Mouse (Mus musculus): ENCODE data around the gene Fam222b. TPM values are rescaled to one million over a fixed set of nuclear protein-coding genes. Genes with fewer than 3 reads are reported as not detected.
"Not testable (repeated sequence)": the region's sequence is repeated elsewhere in the genome, so short reads cannot be mapped to it uniquely, and the experiment has no call there.

Fam222b gene
- polyA plus RNA-seq, 1 experiment from 2014 or later: 9.5 TPM

GRCm38 (mm10) chr11:78122815-78123214 lies 28.4 kb downstream of the Fam222b start:
- H3K9me3 ChIP-seq (replicated peaks; ENCODE audit: control insufficient read depth, low read length): no peaks in the 10 kb centered on the region
- no peak overlapping the region for H3K27ac ChIP-seq (ENCODE audit: low read length)
- no peak overlapping the region for H3K4me3 ChIP-seq (replicated peaks; ENCODE audit: low read length)
- no peak overlapping the region for H3K4me2 ChIP-seq (ENCODE audit: low read depth, low read length)
- H3K4me1 ChIP-seq (ENCODE audit: control insufficient read depth, insufficient read depth, low read length): no peaks in the 10 kb centered on the region; the same call in none of the 2 replicates
- H3K9ac ChIP-seq (ENCODE audit: low read length): no peak overlapping the region
- WGBS: 86% methylated on average over 4 of the region's 4 CpGs
- no peaks in the 10 kb centered on the region for H3K27me3 ChIP-seq (ENCODE audit: control insufficient read depth, insufficient read depth, low read length)
- H3K36me3 ChIP-seq (ENCODE audit: control insufficient read depth, insufficient read depth, low read length): no peaks in the 10 kb centered on the region
- no peak for ATAC-seq (ENCODE audit: insufficient read depth, low FRiP score)

- Histone ChIP-seq H3K27ac (ENCODE audit: low read length) (no peak overlapping the region), H3K4me3 (replicated peaks; ENCODE audit: low read length) (no peak overlapping the region)
- ATAC-seq (ENCODE audit: insufficient read depth, low FRiP score): no peak
These were observed 29.3 kb downstream of the Fam222b start for GRCm38 (mm10) chr11:78123782-78124181.

GRCm38 (mm10) chr11:78125691-78126090 lies 31.2 kb downstream of the Fam222b start:
- no peak for ATAC-seq (ENCODE audit: insufficient read depth, low FRiP score)
- Histone ChIP-seq H3K4me3 (replicated peaks; ENCODE audit: low read length) (no peak overlapping the region), H3K36me3 (ENCODE audit: control insufficient read depth, insufficient read depth, low read length) (no peaks in the 10 kb centered on the region), H3K27ac (ENCODE audit: low read length) (no peak overlapping the region), H3K4me2 (ENCODE audit: low read depth, low read length) (no peak overlapping the region), H3K27me3 (ENCODE audit: control insufficient read depth, insufficient read depth, low read length) (no peaks in the 10 kb centered on the region), H3K4me1 (ENCODE audit: control insufficient read depth, insufficient read depth, low read length) (no peaks in the 10 kb centered on the region; the same call in none of the 2 replicates), H3K9me3 (replicated peaks; ENCODE audit: control insufficient read depth, low read length) (no peaks in the 10 kb centered on the region), H3K9ac (ENCODE audit: low read length) (no peak overlapping the region)
- 66% methylated on average over 6 of the region's 6 CpGs for WGBS

More at GRCm38 (mm10) chr11:78123782-78124181, 29.3 kb downstream of the Fam222b start:
- Histone ChIP-seq H3K27me3 (ENCODE audit: control insufficient read depth, insufficient read depth, low read length) (no peaks in the 10 kb centered on the region), H3K9me3 (replicated peaks; ENCODE audit: control insufficient read depth, low read length) (no peaks in the 10 kb centered on the region), H3K36me3 (ENCODE audit: control insufficient read depth, insufficient read depth, low read length) (no peaks in the 10 kb centered on the region), H3K9ac (ENCODE audit: low read length) (no peak overlapping the region), H3K4me1 (ENCODE audit: control insufficient read depth, insufficient read depth, low read length) (no peaks in the 10 kb centered on the region; the same call in none of the 2 replicates), H3K4me2 (ENCODE audit: low read depth, low read length) (no peak overlapping the region)

GRCm38 (mm10) chr11:78126739-78127138 lies 32.3 kb downstream of the Fam222b start:
- no peaks in the 10 kb centered on the region for H3K9me3 ChIP-seq (replicated peaks; ENCODE audit: control insufficient read depth, low read length)
- H3K4me3 ChIP-seq (replicated peaks; ENCODE audit: low read length): no peak overlapping the region
- H3K36me3 ChIP-seq (ENCODE audit: control insufficient read depth, insufficient read depth, low read length): no peaks in the 10 kb centered on the region
- no peaks in the 10 kb centered on the region for H3K27me3 ChIP-seq (ENCODE audit: control insufficient read depth, insufficient read depth, low read length)
- H3K9ac ChIP-seq (ENCODE audit: low read length): no peak overlapping the region; the same call in 1 of the 2 replicates
- no peak overlapping the region; the same call in 1 of the 2 replicates for H3K27ac ChIP-seq (ENCODE audit: low read length)
- H3K4me2 ChIP-seq (ENCODE audit: low read depth, low read length): no peak overlapping the region
- H3K4me1 ChIP-seq (ENCODE audit: control insufficient read depth, insufficient read depth, low read length): no peaks in the 10 kb centered on the region; the same call in 1 of the 2 replicates
- peak; percentile 25; the same call in 1 of the 2 replicates for ATAC-seq (ENCODE audit: insufficient read depth, low FRiP score)
- 65% methylated on average over 4 of the region's 4 CpGs for WGBS

- Histone ChIP-seq H3K4me2 (ENCODE audit: low read depth, low read length) (no peak overlapping the region), H3K36me3 (ENCODE audit: control insufficient read depth, insufficient read depth, low read length) (no peaks in the 10 kb centered on the region), H3K9me3 (replicated peaks; ENCODE audit: control insufficient read depth, low read length) (no peaks in the 10 kb centered on the region), H3K4me3 (replicated peaks; ENCODE audit: low read length) (no peak overlapping the region), H3K27me3 (ENCODE audit: control insufficient read depth, insufficient read depth, low read length) (no peaks in the 10 kb centered on the region), H3K27ac (ENCODE audit: low read length) (no peak overlapping the region), H3K9ac (ENCODE audit: low read length) (no peak overlapping the region), H3K4me1 (ENCODE audit: control insufficient read depth, insufficient read depth, low read length) (no peaks in the 10 kb centered on the region; the same call in 1 of the 2 replicates)
- WGBS: 78% methylated on average over 8 of the region's 8 CpGs
- no peak for ATAC-seq (ENCODE audit: insufficient read depth, low FRiP score)
These were observed 35.0 kb downstream of the Fam222b start for GRCm38 (mm10) chr11:78129458-78129857.

- H3K36me3 ChIP-seq (ENCODE audit: control insufficient read depth, insufficient read depth, low read length): no peaks in the 10 kb centered on the region
- H3K27me3 ChIP-seq (ENCODE audit: control insufficient read depth, insufficient read depth, low read length): no peaks in the 10 kb centered on the region
- H3K9ac ChIP-seq (ENCODE audit: low read length): no peak overlapping the region
- H3K9me3 ChIP-seq (replicated peaks; ENCODE audit: control insufficient read depth, low read length): no peaks in the 10 kb centered on the region
- H3K4me3 ChIP-seq (replicated peaks; ENCODE audit: low read length): no peak overlapping the region
- H3K4me1 ChIP-seq (ENCODE audit: control insufficient read depth, insufficient read depth, low read length): no peaks in the 10 kb centered on the region
- no peak overlapping the region for H3K4me2 ChIP-seq (ENCODE audit: low read depth, low read length)
- H3K27ac ChIP-seq (ENCODE audit: low read length): no peak overlapping the region
- ATAC-seq (ENCODE audit: insufficient read depth, low FRiP score): no peak
- WGBS: 86% methylated on average over 6 of the region's 6 CpGs
These were observed 39.5 kb downstream of the Fam222b start for GRCm38 (mm10) chr11:78133915-78134314.

GRCm38 (mm10) chr11:78134344-78134743 lies 39.9 kb downstream of the Fam222b start:
- 75% methylated on average over 3 of the region's 3 CpGs for WGBS

GRCm38 (mm10) chr11:78135314-78135713 lies 40.9 kb downstream of the Fam222b start:
- not testable (repeated sequence) for H3K4me3 ChIP-seq (replicated peaks; ENCODE audit: low read length); ATAC-seq (ENCODE audit: insufficient read depth, low FRiP score); H3K9me3 ChIP-seq (replicated peaks; ENCODE audit: control insufficient read depth, low read length); H3K36me3 ChIP-seq (ENCODE audit: control insufficient read depth, insufficient read depth, low read length); H3K9ac ChIP-seq (ENCODE audit: low read length); H3K4me1 ChIP-seq (ENCODE audit: control insufficient read depth, insufficient read depth, low read length); H3K4me2 ChIP-seq (ENCODE audit: low read depth, low read length); H3K27me3 ChIP-seq (ENCODE audit: control insufficient read depth, insufficient read depth, low read length); H3K27ac ChIP-seq (ENCODE audit: low read length)
- 72% methylated on average over 7 of the region's 7 CpGs for WGBS

More at GRCm38 (mm10) chr11:78134344-78134743, 39.9 kb downstream of the Fam222b start:
- Histone ChIP-seq H3K4me1 (ENCODE audit: control insufficient read depth, insufficient read depth, low read length) (no peaks in the 10 kb centered on the region), H3K9ac (ENCODE audit: low read length) (no peak overlapping the region), H3K27ac (ENCODE audit: low read length) (no peak overlapping the region), H3K4me3 (replicated peaks; ENCODE audit: low read length) (no peak overlapping the region), H3K9me3 (replicated peaks; ENCODE audit: control insufficient read depth, low read length) (no peaks in the 10 kb centered on the region), H3K36me3 (ENCODE audit: control insufficient read depth, insufficient read depth, low read length) (no peaks in the 10 kb centered on the region), H3K4me2 (ENCODE audit: low read depth, low read length) (no peak overlapping the region), H3K27me3 (ENCODE audit: control insufficient read depth, insufficient read depth, low read length) (no peaks in the 10 kb centered on the region)
- ATAC-seq (ENCODE audit: insufficient read depth, low FRiP score): no peak

- no peak overlapping the region for H3K27ac ChIP-seq (ENCODE audit: low read length)
- 78% methylated on average over 1 of the region's 1 CpGs for WGBS
- no peaks in the 10 kb centered on the region for H3K9me3 ChIP-seq (replicated peaks; ENCODE audit: control insufficient read depth, low read length)
- no peak for ATAC-seq (ENCODE audit: insufficient read depth, low FRiP score)
- H3K4me2 ChIP-seq (ENCODE audit: low read depth, low read length): no peak overlapping the region
- no peaks in the 10 kb centered on the region for H3K27me3 ChIP-seq (ENCODE audit: control insufficient read depth, insufficient read depth, low read length)
- H3K4me3 ChIP-seq (replicated peaks; ENCODE audit: low read length): no peak overlapping the region
- H3K9ac ChIP-seq (ENCODE audit: low read length): no peak overlapping the region
- H3K4me1 ChIP-seq (ENCODE audit: control insufficient read depth, insufficient read depth, low read length): no peaks in the 10 kb centered on the region
- no peaks in the 10 kb centered on the region for H3K36me3 ChIP-seq (ENCODE audit: control insufficient read depth, insufficient read depth, low read length)
These were observed 41.7 kb downstream of the Fam222b start for GRCm38 (mm10) chr11:78136132-78136531.
